In genomic region chr13:98440293-98440952, GRCm38 (mm10) we compare ENCODE assay signal across 10 mouse cellular contexts. TPM values are rescaled to one million over a fixed set of nuclear protein-coding genes. Genes with fewer than 3 reads are reported as not detected.
DNase-seq lines count a peak whose midpoint lies in the region; ATAC-seq and TF ChIP-seq lines count a peak whose summit lies in the region.
"Had no signal": no experiment of that assay in that cellular context is flagged by ENCODE, and none has a peak within 500 bp of the region (broad histone marks: within the 10 kb centered on the region; RNA-seq: fewer than 3 reads in every experiment).

No protein-coding gene starts in this region.

- H3K4me2 ChIP-seq in lung, embryonic 14.5 days, result peak overlapping the region; percentile 37
- H3K4me2 ChIP-seq in kidney, embryonic 15.5 days, result peak overlapping the region; percentile 20

- H3K4me1 ChIP-seq in lung, embryonic 14.5 days (ENCODE audit: insufficient read depth), result no peaks in the 10 kb centered on the region
- no peaks in the 10 kb centered on the region for H3K4me1 ChIP-seq in lung, adult 2 months (ENCODE audit: control insufficient read depth, insufficient read depth, low read length)
- H3K4me1 ChIP-seq in kidney, embryonic 15.5 days, result peaks cover 13% of the 10 kb centered on the region; the same call in 1 of the 2 replicates

- TF ChIP-seq POLR2A in lung, adult 2 months (IDR thresholded peaks at IDR 0.05; ENCODE audit: borderline replicate concordance, extremely low read depth, low read depth, low read length), result no peak

- no peak overlapping the region for H3K4me3 ChIP-seq in lung, embryonic 14.5 days (ENCODE audit: low read depth, low read length)
- H3K4me3 ChIP-seq in lung, adult 2 months (replicated peaks; ENCODE audit: extremely low read depth, low read depth, low read length), result no peak overlapping the region
- no peak overlapping the region for H3K4me3 ChIP-seq in kidney, embryonic 15.5 days (replicated peaks)

- no peaks in the 10 kb centered on the region for H3K36me3 ChIP-seq in lung, embryonic 14.5 days (ENCODE audit: insufficient read depth)
- no peaks in the 10 kb centered on the region for H3K36me3 ChIP-seq in kidney, embryonic 15.5 days

- no peak for TF ChIP-seq CTCF in lung, embryonic 14.5 days (IDR thresholded peaks at IDR 0.05; ENCODE audit: low read depth)
- no peak for TF ChIP-seq CTCF in lung, adult 2 months (IDR thresholded peaks at IDR 0.05; ENCODE audit: insufficient read depth, low read length)

- ATAC-seq in lung, embryonic 14.5 days (ENCODE audit: insufficient read depth), result peak; percentile 76; the same call in 1 of the 2 replicates
- peak; percentile 83 for ATAC-seq in kidney, embryonic 15.5 days (replicated peaks; ENCODE audit: low FRiP score)

- H3K9me3 ChIP-seq in lung, embryonic 14.5 days (ENCODE audit: low read depth, low read length), result no peaks in the 10 kb centered on the region
- no peaks in the 10 kb centered on the region for H3K9me3 ChIP-seq in kidney, embryonic 15.5 days (replicated peaks)

- no peaks in the 10 kb centered on the region for H3K27me3 ChIP-seq in lung, embryonic 14.5 days (ENCODE audit: insufficient read depth, low read length)
- H3K27me3 ChIP-seq in kidney, embryonic 15.5 days, result no peaks in the 10 kb centered on the region; the same call in 1 of the 2 replicates

- DNase-seq in adrenal gland, postnatal 10 days, result peak; percentile 42
- no peak for DNase-seq in adrenal gland, adult 18-20 months (ENCODE audit: low spot score in 2 of 2)
- DNase-seq in lung, embryonic 14.5 days, result peak; percentile 69
- no peak for DNase-seq in lung, adult 2 months
- peak; percentile 9 to 25 for DNase-seq in lung, postnatal 4 days
- no peak for DNase-seq in B cell, adult 2 months
- DNase-seq in gastrocnemius, postnatal 10 days, result no peak
- DNase-seq: spleen, adult 18-20 months had no signal

- H3K27ac ChIP-seq in lung, embryonic 14.5 days (ENCODE audit: low read depth), result no peak overlapping the region
- H3K27ac ChIP-seq in kidney, embryonic 15.5 days, result peak overlapping the region; percentile 34; the same call in 1 of the 2 replicates

- 22% methylated on average over 13 of the region's 13 CpGs for WGBS in lung, embryonic 14.5 days
- 31% methylated on average over 13 of the region's 13 CpGs for WGBS in lung, adult 2 months
- 23% methylated on average over 13 of the region's 13 CpGs for WGBS in kidney, embryonic 15.5 days

- no peak overlapping the region for H3K9ac ChIP-seq in lung, embryonic 14.5 days
- H3K9ac ChIP-seq in kidney, embryonic 15.5 days, result no peak overlapping the region

RNA-seq across cellular contexts. Expression of gene Gm10320, which starts 51.4 kb away (rescaled TPM):
- under 1 TPM in 1 of 2 experiments, not detected in 1; 0.75 TPM for total RNA-seq in adrenal gland, postnatal 10 days (2021)
- total RNA-seq in adrenal gland, adult 18-20 months (2021), result not detected
- polyA plus RNA-seq in lung, embryonic 14.5 days (2014; fragmentation: Nextera tagmentation; extraction: Ambion mirVana), result 1.8 TPM in 2 replicates
- polyA plus RNA-seq in lung, adult 2 months (2012; rRNA removed), result 0.52 and 1.1 TPM in 2 replicates
- polyA plus RNA-seq in kidney, embryonic 15.5 days (2015; fragmentation: Nextera tagmentation; extraction: Ambion mirVana), result 1.1 and 2.6 TPM in 2 replicates
- total RNA-seq in gastrocnemius, postnatal 10 days (2021), result not detected
- total RNA-seq: gastrocnemius, adult 18-20 months had no signal

Comparison
In these comparisons a context has a peak if more than half of its experiments do, and no peak if none do; other contexts are left out.
1. DNase-seq: peak in adrenal gland, postnatal 10 days (single experiment), lung, embryonic 14.5 days (single experiment) and lung, postnatal 4 days (2 of 2); none in adrenal gland, adult 18-20 months (0 of 2), lung, adult 2 months (single experiment), B cell, adult 2 months (0 of 2) and gastrocnemius, postnatal 10 days (single experiment).